Mouse (Mus musculus) liver, postnatal 0 days (tissue): ENCODE measurements at regions not wholly inside any gene's neighbourhood (a gene's known extent, or its start where the extent isn't known, plus 50 kb on each side); places are given as distances from the start of the nearest gene placed in this dataset.

ENCODE experiments used
- ATAC-seq: fragments of 200-750 bp; cut with Nextera tagmentation; 2 replicates; pipeline ENCODE4 v1.8.0; 2017; ENCODE audit warnings: mild to moderate bottlenecking, moderate library complexity
- DNase-seq: peaks from one replicate; pipeline ENCODE4 v3.0.0-alpha.2; 2016
- H3K27ac ChIP-seq: fragments of 300-500 bp; sonication (generic); 2 replicates; pipeline ENCODE4 v1.5.1; 2014; ENCODE audit warnings: antibody characterized with exemption, moderate library complexity, mild to moderate bottlenecking, low read depth
- H3K27me3 ChIP-seq: fragments of 300-500 bp; sonication (generic); 2 replicates; pipeline ENCODE4 v1.6.1; 2014; ENCODE audit warnings: low read length, control low read depth, mixed read lengths; ENCODE audit not compliant: insufficient read depth
- H3K36me3 ChIP-seq: fragments of 300-500 bp; sonication (generic); replicated peaks from 2 replicates; pipeline ENCODE4 v1.6.1; 2014; ENCODE audit warnings: mild to moderate bottlenecking, control low read depth, low read length, moderate library complexity, mixed read lengths; ENCODE audit not compliant: insufficient read depth
- H3K4me1 ChIP-seq: fragments of 300-500 bp; sonication (generic); 2 replicates; pipeline ENCODE4 v1.6.1; 2014; ENCODE audit warnings: antibody characterized with exemption, mild to moderate bottlenecking, control low read depth; ENCODE audit not compliant: insufficient read depth
- H3K4me2 ChIP-seq: fragments of 300-500 bp; sonication (generic); 2 replicates; pipeline ENCODE4 v1.6.1; 2014; ENCODE audit warnings: low read depth, mild to moderate bottlenecking, low read length, moderate library complexity, mixed read lengths
- H3K4me3 ChIP-seq: fragments of 300-500 bp; sonication (generic); 2 replicates; pipeline ENCODE4 v1.5.1; 2014; ENCODE audit warnings: low read depth, low read length
- H3K9ac ChIP-seq: fragments of 300-500 bp; sonication (generic); replicated peaks from 2 replicates; pipeline ENCODE4 v1.6.1; 2014; ENCODE audit warnings: mild to moderate bottlenecking, moderate library complexity
- H3K9me3 ChIP-seq: fragments of 300-500 bp; sonication (generic); 2 replicates; pipeline ENCODE4 v1.6.1; 2016; ENCODE audit warnings: mild to moderate bottlenecking, control low read depth, low read length, mixed read lengths
- CTCF ChIP-seq: sonication (generic); IDR thresholded peaks from 2 replicates; pipeline ENCODE4 v1.5.1; 2016; ENCODE audit warnings: antibody characterized with exemption, low read depth
- EP300 ChIP-seq: IDR thresholded peaks from 2 replicates; pipeline ENCODE4 v1.6.1; 2016; ENCODE audit warnings: antibody characterized with exemption, low read depth, mild to moderate bottlenecking
- WGBS: fragments of 180-500 bp; shearing (Covaris S2); extraction: QIAGEN DNeasy Blood & Tissue Kit; methylation state at CpG from one replicate; pipeline ENCODE4 v1.1.7; 2014; ENCODE audit not compliant: insufficient replicate concordance; 5-methylcytosine and 5-hydroxymethylcytosine counted together

DNA sequence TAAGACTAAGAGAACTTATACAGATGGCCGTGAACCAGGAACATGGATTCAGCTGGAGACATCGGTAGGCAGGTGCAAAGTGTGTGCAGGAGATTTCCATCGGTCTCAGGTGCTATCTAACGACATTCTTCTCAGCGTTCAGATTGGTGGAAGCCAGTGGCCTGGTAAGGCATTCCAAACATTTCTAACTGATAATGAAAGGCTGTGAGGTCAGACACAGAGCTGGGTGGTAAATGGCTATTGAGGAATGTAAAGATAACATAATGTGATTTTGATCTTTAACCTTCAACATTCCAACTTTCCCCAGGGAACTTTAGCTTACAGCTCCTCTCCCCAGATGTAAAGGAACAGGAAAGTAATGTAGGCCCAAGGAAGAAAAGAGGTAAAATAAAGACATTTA is 151.2 kb upstream of the Xylt1 start:
- Histone ChIP-seq H3K36me3 (no peaks in the 10 kb centered on the region), H3K9me3 (no peaks in the 10 kb centered on the region), H3K4me1 (no peaks in the 10 kb centered on the region), H3K4me3 (no peak overlapping the region), H3K4me2 (no peak overlapping the region), H3K27me3 (no peaks in the 10 kb centered on the region), H3K27ac (no peak overlapping the region), H3K9ac (no peak overlapping the region)
- TF ChIP-seq EP300 = no peak
- TF ChIP-seq CTCF = no peak
- DNase-seq = no peak
- WGBS = 42% methylated on average over 5 of the region's 5 CpGs
- ATAC-seq = no peak

DNA sequence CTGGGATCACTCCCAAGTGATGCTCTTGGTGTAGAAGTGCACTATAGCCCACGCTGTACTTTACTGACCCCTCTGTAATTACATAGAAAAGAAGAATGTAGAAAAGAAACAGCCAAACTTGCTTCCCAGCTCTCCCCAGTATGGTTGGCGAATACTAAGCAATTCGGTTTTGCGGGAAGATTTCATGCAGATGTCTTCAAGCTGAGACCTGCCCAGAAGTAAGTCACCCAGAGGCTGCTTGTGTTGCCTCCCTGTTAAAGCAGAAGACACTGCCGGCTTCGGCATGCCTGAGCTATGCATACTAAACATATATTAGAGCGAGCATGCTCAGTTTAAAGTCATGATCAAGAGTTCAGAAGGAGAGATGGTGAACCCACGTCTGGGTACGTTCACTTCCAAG is 124.0 kb upstream of the Xylt1 start:
- no peaks in the 10 kb centered on the region for H3K36me3 ChIP-seq
- H3K4me2 ChIP-seq = no peak overlapping the region
- H3K9me3 ChIP-seq = no peaks in the 10 kb centered on the region
- DNase-seq = no peak
- WGBS = 80% methylated on average over 9 of the region's 9 CpGs
- H3K27ac ChIP-seq = no peak overlapping the region
- H3K9ac ChIP-seq = no peak overlapping the region
- no peaks in the 10 kb centered on the region for H3K4me1 ChIP-seq
- no peak for TF ChIP-seq CTCF
- no peak overlapping the region for H3K4me3 ChIP-seq
- 0 out of 2 replicates have a peak, but pooled peaks cover 5% of the 10 kb centered on the region for H3K27me3 ChIP-seq
- no peak for ATAC-seq

DNA sequence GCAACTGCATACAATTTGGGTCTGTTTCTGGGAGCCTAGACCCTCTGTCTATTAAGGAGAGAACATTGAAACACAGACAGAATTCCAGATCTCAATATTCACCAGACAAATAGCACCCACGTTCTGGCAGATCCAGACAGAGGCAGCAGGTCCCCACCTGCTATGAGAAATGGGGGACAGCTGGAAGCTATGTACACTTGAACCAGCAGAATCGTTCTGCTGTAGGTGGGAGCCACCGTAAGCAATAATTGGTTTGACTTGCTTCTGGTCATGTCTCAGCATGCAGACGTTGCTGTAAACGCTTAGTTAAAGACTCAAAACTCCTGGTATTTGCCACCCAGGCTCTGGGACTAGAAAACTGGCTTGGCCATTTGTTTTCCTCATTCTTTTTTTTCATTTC is 122.2 kb upstream of the Xylt1 start:
- Histone ChIP-seq H3K4me1 (no peaks in the 10 kb centered on the region), H3K27me3 (peaks cover 8% of the 10 kb centered on the region; the same call in 1 of the 2 replicates), H3K9me3 (no peaks in the 10 kb centered on the region), H3K27ac (no peak overlapping the region), H3K9ac (no peak overlapping the region), H3K36me3 (no peaks in the 10 kb centered on the region), H3K4me2 (no peak overlapping the region), H3K4me3 (no peak overlapping the region)
- ATAC-seq (no peak), DNase-seq (no peak)
- no peak for TF ChIP-seq CTCF
- TF ChIP-seq EP300 = no peak
- 59% methylated on average over 5 of the region's 5 CpGs for WGBS

DNA sequence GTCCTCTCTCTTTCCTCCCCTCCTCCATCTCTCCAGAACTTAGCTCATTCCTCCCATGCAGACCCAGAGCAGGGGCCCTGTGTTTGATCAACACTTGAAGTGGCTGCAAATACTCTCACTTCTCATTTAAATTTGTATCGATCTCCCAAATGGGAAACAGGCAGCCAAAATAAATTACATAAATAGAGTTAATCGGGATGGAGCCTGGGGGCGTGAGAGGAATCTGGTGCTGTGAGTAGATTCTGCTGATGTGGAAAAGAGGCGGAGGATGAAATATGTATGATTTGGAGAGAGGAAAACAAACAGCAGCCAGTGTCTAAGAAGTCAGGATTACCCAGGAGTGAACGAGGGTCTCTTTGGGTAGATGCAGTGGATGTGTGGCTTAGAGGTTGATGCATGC is 121.6 kb upstream of the Xylt1 start:
- H3K27me3 ChIP-seq = peaks cover 8% of the 10 kb centered on the region; the same call in 1 of the 2 replicates
- TF ChIP-seq CTCF (no peak), EP300 (no peak)
- no peak for ATAC-seq
- no peak overlapping the region for H3K4me2 ChIP-seq
- H3K9me3 ChIP-seq = no peaks in the 10 kb centered on the region
- H3K27ac ChIP-seq = no peak overlapping the region
- H3K4me1 ChIP-seq = no peaks in the 10 kb centered on the region
- DNase-seq = no peak
- 62% methylated on average over 5 of the region's 5 CpGs for WGBS
- H3K4me3 ChIP-seq = no peak overlapping the region
- H3K9ac ChIP-seq = no peak overlapping the region
- H3K36me3 ChIP-seq = no peaks in the 10 kb centered on the region

DNA sequence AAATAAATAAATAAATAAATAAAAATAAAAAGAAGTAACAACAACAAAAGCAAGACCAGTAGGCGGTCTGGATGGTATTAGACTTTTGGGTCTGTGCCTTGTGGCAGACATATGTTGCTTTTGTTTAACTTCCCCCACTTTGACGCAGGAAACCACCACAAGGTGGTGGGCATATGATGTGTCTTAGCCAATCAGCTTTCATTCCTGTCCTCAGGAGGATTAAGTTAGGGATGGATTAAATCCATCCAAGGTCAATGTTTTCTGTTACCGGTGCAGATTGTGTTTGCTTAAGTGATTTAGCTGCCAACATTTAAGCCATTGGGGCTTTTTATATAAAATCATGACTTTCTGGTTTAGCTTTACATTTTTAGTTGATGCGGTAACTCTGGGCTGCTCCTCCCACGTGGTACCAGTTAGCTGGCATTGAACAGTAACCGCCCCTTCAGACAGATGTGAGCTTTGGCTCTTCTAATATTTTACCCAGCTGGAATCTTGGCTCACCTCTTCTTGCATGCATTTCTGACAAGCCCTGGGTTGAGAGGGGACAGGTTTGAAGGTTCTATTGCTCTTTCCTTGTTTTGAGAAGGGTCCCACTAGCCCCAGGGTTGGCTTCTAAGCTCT is 121.0 kb upstream of the Xylt1 start:
- no peak overlapping the region for H3K27ac ChIP-seq
- WGBS = 62% methylated on average over 6 of the region's 6 CpGs
- H3K4me3 ChIP-seq = no peak overlapping the region
- H3K9ac ChIP-seq = no peak overlapping the region
- no peak overlapping the region for H3K4me2 ChIP-seq
- H3K9me3 ChIP-seq = no peaks in the 10 kb centered on the region
- TF ChIP-seq CTCF = no peak
- no peak for TF ChIP-seq EP300
- H3K4me1 ChIP-seq = no peaks in the 10 kb centered on the region
- no peak for DNase-seq
- H3K27me3 ChIP-seq = peaks cover 8% of the 10 kb centered on the region; the same call in 1 of the 2 replicates
- ATAC-seq = no peak
- no peaks in the 10 kb centered on the region for H3K36me3 ChIP-seq

DNA sequence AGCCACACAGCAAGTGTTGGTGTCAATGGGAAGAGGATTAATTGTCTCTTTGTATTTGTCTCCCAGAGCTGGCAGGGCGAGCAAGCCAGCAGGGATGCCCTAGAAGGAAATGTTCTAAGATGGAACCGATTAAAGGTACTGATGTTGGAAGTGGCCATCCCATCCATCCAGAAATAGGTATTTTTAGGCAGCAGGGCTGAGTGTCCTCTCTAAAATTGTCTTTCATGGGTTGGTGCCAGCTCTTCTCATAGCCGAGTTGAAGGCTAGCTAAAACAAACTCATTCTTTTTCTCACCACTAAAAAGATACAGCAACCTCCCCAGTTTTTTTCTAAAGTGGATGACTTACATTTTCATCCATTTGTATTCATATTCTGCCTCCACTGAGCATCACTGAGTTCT is 120.2 kb upstream of the Xylt1 start:
- Histone ChIP-seq H3K4me1 (no peaks in the 10 kb centered on the region), H3K9me3 (no peaks in the 10 kb centered on the region), H3K27me3 (peaks cover 8% of the 10 kb centered on the region; the same call in 1 of the 2 replicates), H3K27ac (no peak overlapping the region), H3K9ac (no peak overlapping the region), H3K4me2 (no peak overlapping the region), H3K4me3 (no peak overlapping the region), H3K36me3 (no peaks in the 10 kb centered on the region)
- no peak for DNase-seq
- no peak for ATAC-seq
- TF ChIP-seq EP300 (no peak), CTCF (no peak)
- 54% methylated on average over 3 of the region's 3 CpGs for WGBS

DNA sequence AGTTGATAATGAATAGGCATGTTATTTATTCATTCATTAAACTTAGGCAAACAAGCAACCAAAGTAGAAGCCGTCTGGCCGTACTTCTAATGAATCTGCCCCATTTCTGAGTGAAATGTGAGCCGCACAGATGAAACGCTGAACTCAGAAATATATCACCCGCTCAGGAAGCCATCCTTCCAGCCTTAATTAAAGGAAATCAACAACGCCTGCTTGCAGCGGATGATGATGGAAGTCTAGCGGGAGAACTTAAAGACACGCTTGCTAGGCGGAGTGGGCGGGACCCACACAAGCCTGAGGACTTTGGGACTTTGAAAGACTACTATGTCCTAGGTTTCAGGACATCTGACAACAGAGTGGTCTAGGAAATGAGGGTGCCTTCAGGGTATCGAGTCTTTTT is 117.7 kb upstream of the Xylt1 start:
- no peak overlapping the region for H3K27ac ChIP-seq
- ATAC-seq (no peak), DNase-seq (no peak)
- H3K27me3 ChIP-seq = peaks cover 8% of the 10 kb centered on the region; the same call in 1 of the 2 replicates
- TF ChIP-seq CTCF (no peak), EP300 (no peak)
- no peak overlapping the region for H3K9ac ChIP-seq
- no peak overlapping the region for H3K4me2 ChIP-seq
- H3K4me3 ChIP-seq = no peak overlapping the region
- no peaks in the 10 kb centered on the region for H3K36me3 ChIP-seq
- H3K4me1 ChIP-seq = no peaks in the 10 kb centered on the region
- 80% methylated on average over 12 of the region's 12 CpGs for WGBS
- H3K9me3 ChIP-seq = no peaks in the 10 kb centered on the region
